Comparison of ENCODE assay signal across 8 mouse cellular contexts in the genomic region with DNA sequence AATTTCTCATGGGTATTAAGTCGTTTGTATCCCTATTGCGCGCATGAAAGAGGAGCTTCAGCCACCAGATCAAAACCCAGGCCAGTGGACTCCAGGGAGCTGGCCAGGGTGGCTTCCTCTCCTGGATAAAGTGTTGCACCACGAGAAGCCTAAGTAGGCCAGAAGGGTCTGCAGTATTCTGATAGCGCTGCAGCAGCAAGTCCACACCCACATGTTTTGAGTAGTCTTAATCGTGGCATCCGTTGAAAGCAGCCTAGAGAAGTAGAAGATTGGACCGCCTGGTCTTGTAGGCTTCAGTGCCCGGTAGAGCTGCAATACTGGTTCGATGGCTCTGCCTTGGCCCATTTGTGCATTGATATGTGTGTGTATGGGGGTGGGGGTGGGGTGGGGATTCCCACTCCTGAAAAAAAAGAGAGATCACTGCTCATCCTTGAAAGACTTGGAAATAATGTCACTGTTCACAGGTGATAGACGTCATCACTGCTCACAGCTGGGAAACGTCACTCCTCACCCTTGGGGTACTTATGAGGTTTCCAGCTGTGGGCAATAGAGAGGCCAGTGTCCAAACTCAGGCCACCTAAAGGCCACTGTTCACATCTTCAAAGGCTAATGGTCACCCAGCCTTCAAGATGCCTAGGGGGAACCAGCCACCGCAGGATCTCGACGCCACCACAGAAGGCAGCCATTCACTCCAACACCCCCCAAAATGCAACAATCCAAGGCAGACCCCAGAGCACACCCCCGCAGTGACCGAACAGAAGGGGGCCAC. TPM values are rescaled to one million over a fixed set of nuclear protein-coding genes. Genes with fewer than 3 reads are reported as not detected.
DNase-seq lines count a peak whose midpoint lies in the region; ATAC-seq and TF ChIP-seq lines count a peak whose summit lies in the region.

A gene (plus strand): TSS at position 556 of the 769 bp plus-strand sequence.

- TF ChIP-seq POLR2A in heart, adult 2 months (IDR thresholded peaks at IDR 0.05; ENCODE audit: insufficient read depth, low read depth, low read length), result no peak

- no peaks in the 10 kb centered on the region; the same call in 1 of the 2 replicates for H3K79me2 ChIP-seq in heart, adult 2 months (replicated peaks; ENCODE audit: control insufficient read depth, insufficient read depth, low read length)

- no peak for TF ChIP-seq CTCF in left cerebral cortex, adult 2 months (IDR thresholded peaks at IDR 0.05)
- no peak for TF ChIP-seq CTCF in heart, adult 2 months (IDR thresholded peaks at IDR 0.05)

- WGBS in heart, adult 2 months, result 61% methylated on average over 17 of the region's 17 CpGs
- 71% methylated on average over 17 of the region's 17 CpGs for WGBS in midbrain, embryonic 15.5 days

- ATAC-seq in common myeloid progenitor, adult 5-6 weeks (replicated peaks; ENCODE audit: low read depth, poor library complexity, severe bottlenecking), result peak; percentile 62
- ATAC-seq in midbrain, embryonic 15.5 days (replicated peaks), result peak; percentile 53
- ATAC-seq in frontal cortex, adult (ENCODE audit: low TSS enrichment), result no peak

- TF ChIP-seq EP300 in heart, adult 2 months (IDR thresholded peaks at IDR 0.05; ENCODE audit: insufficient read depth, low read depth, low read length), result no peak

- peak within 1 kb of the TSS; percentile 87 for H3K27ac ChIP-seq in left cerebral cortex, adult 2 months
- H3K27ac ChIP-seq in heart, adult 2 months, result peak within 1 kb of the TSS; percentile 98
- H3K27ac ChIP-seq in midbrain, embryonic 15.5 days, result no peak within 1 kb of the TSS; the same call in 1 of the 2 replicates

- H3K9ac ChIP-seq in heart, adult 2 months (ENCODE audit: low read depth, low read length), result peak within 1 kb of the TSS; percentile 99
- H3K9ac ChIP-seq in midbrain, embryonic 15.5 days, result peak within 1 kb of the TSS; percentile 71

- H3K36me3 ChIP-seq in heart, adult 2 months (ENCODE audit: control insufficient read depth, insufficient read depth, low read length), result peaks cover 22% of the 10 kb centered on the region
- no peaks in the 10 kb centered on the region for H3K36me3 ChIP-seq in midbrain, embryonic 15.5 days (replicated peaks)

- DNase-seq in left cerebral cortex, adult 2 months (ENCODE audit: extremely low spot score in 1 of 2, low spot score in 2 of 2), result no peak
- no peak for DNase-seq in left cerebral cortex, adult 11 months (ENCODE audit: low spot score)
- DNase-seq in heart, adult 2 months, result no peak
- no peak for DNase-seq in left cerebral cortex, adult 8-10 months (ENCODE audit: low spot score in 2 of 2)
- DNase-seq in ovary, adult 18-20 months (ENCODE audit: low spot score), result no peak

- no peaks in the 10 kb centered on the region for H3K9me3 ChIP-seq in midbrain, embryonic 15.5 days

- no peaks in the 10 kb centered on the region for H3K27me3 ChIP-seq in heart, adult 2 months (ENCODE audit: control insufficient read depth, insufficient read depth, low read length)
- peaks cover 7% of the 10 kb centered on the region; the same call in 1 of the 2 replicates for H3K27me3 ChIP-seq in midbrain, embryonic 15.5 days (replicated peaks)

- peaks cover 14% of the 10 kb centered on the region for H3K4me1 ChIP-seq in heart, adult 2 months (ENCODE audit: control insufficient read depth, insufficient read depth, low read length)
- peaks cover 15% of the 10 kb centered on the region for H3K4me1 ChIP-seq in midbrain, embryonic 15.5 days

- intact Hi-C loops in left cerebral cortex, adult 2 months (cut with DNase I), result no loop called here
- intact Hi-C loops in heart, adult 2 months (cut with DNase I), result no loop called here

- peak within 1 kb of the TSS; percentile 87 for H3K4me3 ChIP-seq in left cerebral cortex, adult 2 months
- peak within 1 kb of the TSS; percentile 91 for H3K4me3 ChIP-seq in heart, adult 2 months
- H3K4me3 ChIP-seq in midbrain, embryonic 15.5 days, result peak within 1 kb of the TSS; percentile 78

- H3K4me2 ChIP-seq in midbrain, embryonic 15.5 days, result peak within 1 kb of the TSS; percentile 94

RNA-seq across cellular contexts. Expression of the gene that starts here (rescaled TPM):
- 10 to 100 TPM; 40.3 to 44.1 TPM for total RNA-seq in left cerebral cortex, adult 2 months (2021)
- total RNA-seq in common myeloid progenitor, adult 5-6 weeks (2017), result 3.8 and 6.7 TPM in 2 replicates
- 10 to 100 TPM; 81.9 to 85.5 TPM for total RNA-seq in heart, adult 2 months (2021)
- 39.1 and 69.8 TPM in 2 replicates for polyA plus RNA-seq in heart, adult 2 months (2012; rRNA removed)
- 10 to 100 TPM; 34.6 to 42.9 (median 38.1) TPM for total RNA-seq in left cerebral cortex, adult 8-10 months (2022)
- 7.1 and 7.2 TPM in 2 replicates for polyA plus RNA-seq in midbrain, embryonic 15.5 days (2015; fragmentation: Nextera tagmentation; extraction: Ambion mirVana)
